Mouse (Mus musculus) lung, adult 2 months (tissue): ENCODE measurements around the gene Setd1a. TPM values are rescaled to one million over a fixed set of nuclear protein-coding genes. Genes with fewer than 3 reads are reported as not detected.
A peak's percentile ranks its signal among the peaks of the same experiment; 100 is the strongest.
"Not testable (repeated sequence)": the region's sequence is repeated elsewhere in the genome, so short reads cannot be mapped to it uniquely, and the experiment has no call there.

ENCODE experiments used
- DNase-seq: peaks from one replicate; pipeline ENCODE4 v3.0.0; 2022
- H3K4me1 ChIP-seq: fragments of 200-500 bp; 2 replicates; pipeline ENCODE4 v1.6.1; 2011; ENCODE audit warnings: low read length; ENCODE audit not compliant: control insufficient read depth, insufficient read depth
- H3K4me3 ChIP-seq: fragments of 200-500 bp; replicated peaks from 2 replicates; pipeline ENCODE3; 2011; ENCODE audit warnings: low read depth, mild to moderate bottlenecking, control low read depth, low read length; ENCODE audit errors: extremely low read depth
- CTCF ChIP-seq: fragments of 200-500 bp; IDR thresholded peaks from 2 replicates; pipeline ENCODE4 v1.5.1; 2011; ENCODE audit warnings: mild to moderate bottlenecking, low read length, control low read depth; ENCODE audit not compliant: insufficient read depth
- POLR2A ChIP-seq: fragments of 200-500 bp; IDR thresholded peaks from 2 replicates; pipeline ENCODE4 v1.6.1; 2011; ENCODE audit warnings: low read depth, mild to moderate bottlenecking, control low read depth, low read length, borderline replicate concordance; ENCODE audit errors: extremely low read depth
- WGBS: fragments of 180-500 bp; shearing (Covaris S2); methylation state at CpG from one replicate; pipeline ENCODE4 v1.1.7; 2018; 5-methylcytosine and 5-hydroxymethylcytosine counted together
- polyA plus RNA-seq: library from polyadenylated mRNA; depleted of rRNA; stranded (reverse); fragments of >200 nt; gene quantifications from 2 replicates; pipeline ENCODE4 v1.2.3, GENCODE M21; 2012; rRNA removed

The Setd1a gene
- 10.8 and 15.6 TPM in 2 replicates for polyA plus RNA-seq

DNA sequence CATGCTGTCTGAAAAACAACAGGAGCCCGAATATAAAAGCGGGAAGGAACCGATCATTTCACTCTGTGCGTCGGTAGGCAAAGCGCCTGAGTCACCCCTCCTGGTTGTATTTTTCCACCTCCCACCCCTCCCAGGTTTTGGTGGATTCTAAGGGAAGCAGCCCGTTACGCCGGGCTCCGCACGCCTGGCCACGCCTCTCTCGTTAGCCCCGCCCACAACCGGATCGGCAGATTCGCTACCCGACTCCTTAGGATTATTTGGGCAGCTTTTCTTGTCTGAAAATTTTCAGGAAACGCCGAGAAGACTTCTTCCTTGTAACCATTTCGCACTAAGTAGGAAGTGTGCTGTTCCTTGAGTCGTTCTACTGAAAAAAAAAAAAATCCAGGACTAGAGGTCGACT, at the start of gene Setd1a:
Gene Setd1a, plus strand, starts transcription at position 245 of the 400 bp plus-strand sequence.
- H3K4me3 ChIP-seq, result peak within 1 kb of the TSS; percentile 86
- DNase-seq, result peak; percentile 88
- TF ChIP-seq CTCF (no peak), POLR2A (no peak)
- peaks cover 11% of the 10 kb centered on the region for H3K4me1 ChIP-seq
- WGBS, result under 1% methylated on average over 23 of the region's 23 CpGs

DNA sequence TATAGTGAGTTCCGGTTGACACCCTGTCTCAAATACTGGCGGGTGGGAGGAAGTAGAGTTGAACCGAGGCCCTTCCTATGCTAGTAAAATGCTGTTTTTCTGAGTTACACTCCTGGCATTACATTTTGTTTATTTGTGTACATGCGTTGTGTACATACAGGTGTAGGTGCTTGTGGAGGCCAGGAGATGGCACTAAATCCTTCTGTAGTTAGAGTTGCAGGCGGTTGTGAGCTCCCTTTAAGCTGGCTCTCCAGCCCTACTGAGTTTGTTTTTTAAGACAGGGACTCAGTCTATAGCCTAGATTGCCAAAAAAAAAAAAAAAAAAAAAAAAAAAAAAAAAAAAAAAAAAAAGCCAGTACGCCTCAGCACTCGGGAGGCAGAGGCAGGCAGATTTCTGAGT, 48.6 kb upstream of the Setd1a start:
- DNase-seq, result no peak
- WGBS, result 74% methylated on average over 7 of the region's 7 CpGs
- Histone ChIP-seq H3K4me3 (no peak overlapping the region), H3K4me1 (no peaks in the 10 kb centered on the region)
- TF ChIP-seq POLR2A, result no peak
- no peak for TF ChIP-seq CTCF

DNA sequence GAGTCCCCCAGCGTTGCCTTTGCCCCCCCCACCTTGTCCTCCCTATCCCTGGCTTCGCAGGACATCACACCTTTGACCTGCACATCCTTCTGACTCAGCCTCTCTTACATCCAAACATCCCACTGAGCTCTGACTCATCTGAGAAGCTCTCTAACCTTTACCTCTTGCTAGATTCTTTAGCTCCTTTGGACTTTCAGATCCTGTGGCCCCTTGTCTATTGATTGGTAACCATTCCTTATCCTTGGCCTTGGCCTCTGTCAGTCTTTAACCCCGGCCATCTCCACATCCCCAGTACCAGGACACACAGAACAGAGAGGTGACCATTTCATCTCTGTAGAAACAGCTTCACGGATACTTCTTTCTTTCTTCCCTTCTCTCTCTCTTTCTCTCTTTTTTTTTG, 46.3 kb upstream of the Setd1a start:
- DNase-seq, result no peak
- no peak for TF ChIP-seq CTCF
- TF ChIP-seq POLR2A, result no peak
- no peak overlapping the region for H3K4me3 ChIP-seq
- 64% methylated on average over 4 of the region's 4 CpGs for WGBS
- no peaks in the 10 kb centered on the region for H3K4me1 ChIP-seq

DNA sequence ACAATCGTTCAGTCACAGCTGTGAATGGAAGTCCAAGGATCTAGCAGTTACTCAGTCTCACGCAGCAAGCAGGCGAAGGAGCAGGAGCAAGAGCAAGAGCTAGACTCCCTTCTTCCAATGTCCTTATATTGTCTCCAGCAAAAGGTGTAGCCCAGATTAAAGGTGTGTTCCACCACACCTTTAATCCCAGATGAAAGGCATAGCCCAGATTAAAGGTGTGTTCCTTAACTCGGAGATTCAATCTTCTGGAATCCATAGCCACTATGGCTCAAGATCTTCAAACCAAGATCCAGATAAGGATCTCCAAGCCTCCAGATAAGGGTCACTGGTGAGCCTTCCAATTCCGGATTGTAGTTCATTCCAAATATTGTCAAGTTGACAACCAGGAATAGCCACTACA, 44.4 kb upstream of the Setd1a start, which contains the start of gene Ctf2:
Gene Ctf2, minus strand, starts transcription at position 101 of the 400 bp plus-strand sequence.
- not testable (repeated sequence) for DNase-seq, H3K4me3 ChIP-seq, H3K4me1 ChIP-seq
- WGBS, result 63% methylated on average over 1 of the region's 5 CpGs

DNA sequence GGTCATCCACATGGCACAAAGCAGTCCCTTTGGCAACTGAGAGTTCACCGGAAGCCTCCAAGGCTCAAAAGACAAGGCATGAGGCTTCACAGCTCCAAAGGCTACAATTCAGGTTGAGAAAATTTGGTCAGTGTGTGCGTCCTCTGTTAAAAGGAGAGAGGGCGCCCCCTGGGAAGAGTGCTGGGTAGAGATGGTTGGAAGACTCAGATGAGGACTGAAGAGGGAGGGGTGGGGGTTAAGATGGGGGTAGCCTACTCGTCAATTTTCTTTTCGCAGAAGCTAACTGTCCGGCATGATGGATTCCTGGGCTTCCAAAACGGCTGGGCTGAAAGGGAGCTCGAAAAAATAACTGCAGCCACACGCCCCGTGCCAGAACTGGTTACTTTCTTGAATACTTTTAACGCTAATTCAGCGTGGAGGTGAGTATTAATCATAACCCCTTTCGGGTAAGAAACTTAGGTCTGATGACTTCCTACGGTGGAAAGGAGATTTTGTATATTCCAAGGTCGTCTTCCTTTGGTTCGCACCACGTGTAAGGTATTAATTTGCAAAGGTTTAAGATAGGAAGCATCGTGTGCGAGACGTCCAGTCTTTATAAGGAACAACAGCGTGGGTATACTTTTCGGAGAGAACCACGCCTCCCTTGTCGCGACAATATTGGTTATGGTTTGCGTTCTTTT, 32.0 kb upstream of the Setd1a start, which contains the start of gene Fbxl19:
Gene Fbxl19, plus strand, starts transcription at position 178 of the 680 bp plus-strand sequence.
- TF ChIP-seq POLR2A (no peak), CTCF (0 out of 2 replicates have a peak, but pooled peaks have one; percentile 10)
- under 1% methylated on average over 26 of the region's 26 CpGs for WGBS

DNA sequence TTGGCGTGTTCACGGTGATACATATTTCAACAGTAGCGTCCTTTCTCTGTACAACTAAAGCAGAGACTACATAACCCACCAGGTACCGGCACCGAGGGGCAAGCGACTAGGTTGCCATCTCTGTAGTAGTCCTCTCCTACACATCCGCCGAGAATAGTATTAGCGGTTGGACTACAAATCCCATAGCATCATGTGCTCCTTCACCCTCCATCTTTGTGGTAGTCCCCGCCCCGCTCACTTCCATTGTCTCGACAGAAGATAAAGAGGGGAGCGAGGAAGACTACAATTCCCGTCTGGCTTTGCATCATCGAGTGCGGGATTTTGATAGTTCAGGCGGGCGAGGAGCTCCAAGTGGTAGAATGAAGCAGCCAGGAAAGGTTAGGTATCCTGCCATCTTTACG, 31.2 kb upstream of the Setd1a start:
- peak; percentile 39; the same call in 1 of the 2 replicates for TF ChIP-seq POLR2A
- TF ChIP-seq CTCF, result no peak
- Histone ChIP-seq H3K4me3 (peak overlapping the region; percentile 68), H3K4me1 (peaks cover 10% of the 10 kb centered on the region; the same call in 1 of the 2 replicates)
- DNase-seq, result peak; percentile 88
- WGBS, result 0% methylated on average over 19 of the region's 19 CpGs

More for the DNA sequence above, 32.0 kb upstream of the Setd1a start, which contains the start of gene Fbxl19:
- Histone ChIP-seq H3K4me1 (peaks cover 10% of the 10 kb centered on the region; the same call in 1 of the 2 replicates), H3K4me3 (peak within 1 kb of the TSS; percentile 68)
- peak; percentile 58 for DNase-seq

DNA sequence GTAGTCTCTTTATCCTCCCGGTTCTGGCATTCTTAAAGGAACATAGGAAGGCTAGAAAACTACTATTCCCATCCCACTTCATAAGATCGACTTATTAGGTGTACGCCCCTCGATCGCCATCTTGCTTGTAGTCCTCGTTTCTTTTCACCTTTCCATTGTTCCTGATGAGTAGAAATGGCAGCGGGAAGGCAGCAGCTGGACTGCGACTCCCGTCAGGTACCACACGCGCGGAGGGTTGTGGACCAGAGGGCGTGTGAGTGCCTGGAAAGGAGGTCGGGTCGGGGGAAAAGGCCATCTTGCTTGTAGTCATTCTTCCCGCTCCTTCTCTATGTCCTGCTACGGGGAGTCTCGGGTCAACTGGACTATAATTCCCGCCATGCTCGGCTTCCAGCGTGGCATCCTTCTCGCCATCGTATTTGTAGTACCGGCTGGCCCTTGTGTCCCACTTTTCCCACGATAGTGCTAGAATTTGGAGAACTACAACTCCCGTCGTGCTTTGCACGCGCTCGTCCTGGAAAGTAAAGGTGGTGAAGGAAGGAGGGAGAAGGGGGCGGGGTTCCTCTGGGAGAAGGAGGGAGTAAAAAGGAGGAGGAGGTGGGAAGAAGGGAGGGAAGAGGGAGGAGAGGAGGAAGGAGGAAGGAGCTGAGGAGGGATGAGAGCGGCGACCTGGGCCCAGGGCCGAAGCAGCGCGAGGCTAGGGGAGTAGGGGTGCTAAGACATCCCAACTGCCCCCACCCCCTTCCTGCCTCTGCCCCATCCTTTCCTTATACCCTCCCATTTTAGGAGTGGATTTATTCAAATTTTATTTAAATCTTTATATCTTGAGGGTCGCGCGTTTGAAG, 30.6 kb upstream of the Setd1a start:
- H3K4me1 ChIP-seq, result peaks cover 10% of the 10 kb centered on the region; the same call in 1 of the 2 replicates
- under 1% methylated on average over 39 of the region's 39 CpGs for WGBS
- DNase-seq, result peak; percentile 92
- H3K4me3 ChIP-seq, result peak overlapping the region; percentile 68
- TF ChIP-seq POLR2A (peak; percentile 81; the same call in 1 of the 2 replicates), CTCF (no peak)

DNA sequence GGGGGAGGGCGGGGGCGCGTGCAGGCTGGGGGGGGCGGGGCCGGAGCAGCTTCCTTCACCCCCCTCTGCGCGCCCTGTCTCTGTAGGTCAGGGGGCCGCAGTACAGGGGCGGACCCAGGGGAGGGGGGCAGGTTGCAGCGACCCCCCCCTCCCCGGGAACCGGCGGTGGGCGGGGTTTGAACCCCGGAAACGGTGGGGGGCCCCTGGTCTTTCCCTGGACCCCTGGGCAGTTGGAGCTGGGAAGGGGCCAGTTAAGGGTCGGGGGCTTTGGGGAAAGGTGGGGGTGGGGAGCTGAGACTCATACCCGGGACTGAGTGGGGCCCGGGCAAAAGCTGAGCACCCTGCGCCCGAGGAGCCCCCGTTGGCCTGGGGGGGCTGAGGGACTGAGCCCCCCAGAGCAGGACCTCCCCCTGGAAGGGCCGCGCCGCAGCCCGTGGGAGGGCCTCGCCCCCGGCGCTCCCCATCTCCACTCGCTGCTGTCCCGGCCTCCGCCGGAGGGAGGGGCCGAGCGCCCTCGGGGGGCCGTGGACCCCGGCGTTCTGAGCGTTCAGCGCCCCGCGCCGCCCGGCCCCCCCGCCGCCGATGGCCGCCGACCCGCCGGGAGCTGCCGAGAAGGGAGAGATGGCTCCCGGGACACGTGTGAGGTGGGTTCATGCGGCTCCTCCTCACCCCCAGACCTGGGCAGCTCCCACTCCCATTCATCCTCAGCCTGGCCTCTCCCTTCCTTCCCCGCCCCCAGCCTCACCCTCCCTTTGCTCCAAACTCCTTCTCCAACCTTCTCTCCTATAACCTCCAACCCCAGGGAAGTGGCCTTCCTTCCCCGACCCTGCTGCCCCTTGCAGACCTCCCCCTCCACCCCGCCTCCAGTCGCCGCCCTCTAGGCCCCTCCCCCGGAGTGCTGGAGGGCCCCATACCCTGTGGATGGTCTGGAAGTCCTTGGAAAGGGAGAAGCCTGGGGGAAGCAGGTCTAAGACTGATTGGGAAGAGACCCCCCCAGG, 29.7 kb upstream of the Setd1a start:
- no peak for TF ChIP-seq CTCF
- H3K4me1 ChIP-seq, result peaks cover 10% of the 10 kb centered on the region; the same call in 1 of the 2 replicates
- WGBS, result 3% methylated on average over 38 of the region's 62 CpGs
- peak overlapping the region; percentile 26 for H3K4me3 ChIP-seq
- DNase-seq, result no peak

DNA sequence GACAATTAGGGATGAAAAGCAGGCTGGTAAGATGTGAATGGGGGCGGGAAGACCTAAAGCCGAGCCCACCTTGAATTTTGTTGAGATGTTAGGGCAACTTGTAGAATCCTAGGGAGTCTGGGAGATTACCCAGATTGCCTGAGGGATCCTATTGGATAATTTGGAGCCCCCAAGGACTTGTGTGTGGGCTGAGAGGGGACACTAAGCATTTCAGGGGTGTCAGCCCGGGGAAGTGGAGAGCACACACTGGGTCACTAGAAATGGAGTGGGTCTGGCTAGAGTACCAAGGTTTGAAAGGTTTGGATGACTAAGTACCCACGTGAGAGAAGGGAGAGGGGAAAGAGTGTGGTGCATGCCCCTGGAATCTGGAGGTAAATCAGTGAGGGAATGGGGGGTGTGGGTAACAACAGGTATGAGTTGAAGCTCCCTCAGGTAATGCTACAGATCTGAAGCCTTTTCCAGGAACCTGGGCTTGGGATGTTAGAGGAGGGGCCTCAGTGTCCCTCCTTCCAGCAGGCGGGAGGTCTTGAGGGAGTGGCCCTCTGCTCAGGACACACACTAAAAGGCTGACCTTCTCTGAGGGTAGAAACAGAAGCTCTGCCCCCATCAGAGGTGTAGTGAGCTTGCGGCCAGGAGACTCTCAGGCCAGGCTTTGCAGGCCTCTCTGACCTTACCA, 28.8 kb upstream of the Setd1a start:
- WGBS, result 61% methylated on average over 6 of the region's 6 CpGs
- TF ChIP-seq POLR2A (no peak), CTCF (no peak)
- DNase-seq, result no peak
- H3K4me1 ChIP-seq, result peaks cover 10% of the 10 kb centered on the region; the same call in 1 of the 2 replicates
- H3K4me3 ChIP-seq, result no peak overlapping the region
